Mouse (Mus musculus): ENCODE measurements around the gene Foxf2. TPM values are rescaled to one million over a fixed set of nuclear protein-coding genes. Genes with fewer than 3 reads are reported as not detected.

Foxf2 gene
- polyA plus RNA-seq, 1 experiment: 12.1 TPM

DNA sequence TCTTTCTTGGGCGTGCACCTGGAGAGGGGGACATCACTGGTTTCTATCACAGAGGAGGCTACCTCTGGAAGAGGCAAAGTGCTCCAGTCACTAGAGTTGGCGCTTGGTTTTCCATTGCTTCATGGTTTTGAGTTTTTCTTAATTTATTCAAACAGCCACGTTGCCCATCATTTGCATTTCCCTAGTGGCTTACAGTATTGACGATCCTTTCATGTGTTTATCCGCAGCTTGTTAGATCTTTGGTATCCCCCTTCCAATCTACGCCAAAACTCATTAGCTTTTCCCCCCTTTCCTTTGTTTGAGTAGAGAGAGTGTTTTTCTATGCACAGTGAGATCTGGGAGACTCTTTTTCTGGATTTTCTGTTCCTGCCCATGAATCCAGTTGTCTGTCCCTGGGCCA, 39.8 kb downstream of the Foxf2 start:
- 73% methylated on average over 6 of the region's 6 CpGs for WGBS
- no peak for DNase-seq (ENCODE audit: low read depth, low spot score)

DNA sequence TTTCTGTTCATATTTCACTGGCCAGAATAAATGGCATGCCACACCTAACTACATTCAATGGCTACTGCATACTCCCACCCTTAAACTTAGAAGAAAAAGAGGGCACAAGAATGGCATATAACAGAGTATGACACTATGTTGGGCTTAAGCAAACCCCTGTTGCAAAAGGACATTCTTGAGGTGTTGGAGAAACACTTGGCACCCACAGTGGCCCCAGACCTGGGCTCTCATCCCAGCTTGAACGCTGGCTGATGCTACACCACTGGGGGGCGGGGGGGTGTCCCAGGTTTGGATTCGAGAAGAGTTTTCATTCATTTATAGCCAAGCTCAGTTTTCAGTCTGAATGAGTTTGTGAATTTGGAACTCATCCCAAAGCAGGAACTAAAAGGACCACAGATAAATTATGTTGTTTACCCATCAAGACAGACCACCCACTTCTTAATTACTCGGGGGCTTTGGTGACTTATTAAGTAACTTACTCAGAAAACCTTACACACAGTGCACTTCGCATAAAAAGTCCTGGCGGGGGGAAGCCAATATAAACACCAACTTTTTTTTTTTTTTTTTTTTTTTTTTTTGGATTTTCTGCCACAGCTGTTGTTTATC, 42.4 kb downstream of the Foxf2 start:
- no peak for DNase-seq (ENCODE audit: low read depth, low spot score)
- 30% methylated on average over 6 of the region's 6 CpGs for WGBS

DNA sequence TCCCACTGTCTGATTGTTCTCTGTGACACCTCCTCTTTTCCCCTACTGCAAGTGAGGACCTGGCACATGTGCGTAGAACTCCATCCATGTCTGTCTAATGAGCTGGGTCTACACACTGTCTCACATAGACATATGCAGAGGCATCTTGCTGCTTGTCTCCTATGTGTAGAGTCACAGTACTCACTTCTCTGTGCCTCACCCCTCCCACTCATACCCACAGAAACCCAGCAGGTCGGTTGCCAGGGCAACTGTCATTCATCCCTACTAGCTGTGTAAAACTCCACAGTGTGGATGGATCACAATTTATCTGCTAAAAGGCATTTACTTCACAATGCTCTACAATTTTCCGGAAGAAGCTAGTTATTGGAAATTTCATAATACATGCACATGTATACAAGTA, 46.5 kb downstream of the Foxf2 start:
- DNase-seq (ENCODE audit: low read depth, low spot score): no peak
- WGBS: 88% methylated on average over 3 of the region's 3 CpGs

Other genes with a start within 250 kb of the Foxf2 start
- 0.53 and 1.2 TPM in 2 replicates for gene Foxq1, start 69.7 kb upstream of the Foxf2 start, polyA plus RNA-seq (2012; rRNA removed)
- gene A530084C06Rik, start 66.5 kb upstream of the Foxf2 start, polyA plus RNA-seq (2012; rRNA removed): 0.12 and 0.16 TPM in 2 replicates
- gene Foxc1, start 180.8 kb downstream of the Foxf2 start, polyA plus RNA-seq (2012; rRNA removed): 0.02 and 0.07 TPM in 2 replicates

Measured in large intestine, adult 2 months (tissue).